Mouse (Mus musculus): Measurements from ENCODE around the gene Mpped2. TPM values are rescaled to one million over a fixed set of nuclear protein-coding genes. Genes with fewer than 3 reads are reported as not detected.

Gene Mpped2
- polyA plus RNA-seq (2017; shearing (Covaris generic)) = 0.35 TPM

DNA sequence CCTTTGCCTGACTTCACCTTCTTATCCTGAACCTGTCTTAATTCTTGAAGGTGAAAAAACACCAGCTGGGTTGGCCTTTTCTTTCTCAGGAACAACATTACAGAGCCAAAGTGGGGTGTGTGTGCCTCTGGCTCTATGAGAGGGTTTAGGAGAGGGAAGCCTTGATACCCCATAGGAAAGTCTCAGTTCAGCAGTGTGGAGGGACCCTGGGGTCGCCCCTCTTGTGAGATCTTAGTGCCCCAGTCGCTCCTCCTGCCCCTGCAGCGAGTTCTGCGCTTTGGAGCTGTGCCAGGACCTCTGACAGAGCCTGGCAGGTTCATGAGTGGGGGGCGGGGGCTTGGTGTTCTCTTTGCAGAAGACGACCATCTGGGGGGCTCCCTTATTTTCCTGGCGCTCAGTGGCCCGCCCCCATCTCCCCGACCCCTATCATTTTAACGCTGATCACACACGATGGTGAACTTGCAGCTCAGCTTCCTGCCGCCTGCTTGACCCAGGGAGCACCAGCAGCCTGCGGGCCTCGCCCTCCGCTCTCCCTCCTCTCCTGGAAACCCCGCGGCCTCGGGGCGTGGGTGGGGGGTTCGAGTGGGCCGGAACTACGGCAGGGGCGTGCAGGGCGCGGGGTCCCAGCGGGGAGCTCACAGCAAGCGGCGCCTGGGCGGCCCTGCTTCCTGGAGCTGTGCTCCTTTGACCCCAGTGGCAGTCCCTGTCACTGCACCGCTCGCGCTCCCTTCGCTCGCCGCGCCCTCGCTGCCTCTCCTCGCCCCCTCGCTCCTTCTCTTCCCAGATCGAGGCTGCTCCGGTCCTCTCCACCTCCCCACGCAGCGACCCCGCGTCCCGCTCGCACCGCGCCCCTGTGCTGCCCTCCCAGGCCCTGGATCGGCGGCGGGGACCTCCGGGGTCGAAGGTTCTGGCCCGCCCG lies at the start of gene Mpped2:
TSS of gene Mpped2 (plus strand) at position 487 of the 919 bp plus-strand sequence.

